Mouse (Mus musculus): ENCODE results near the gene Gm49380.

Gene Gm49380

GRCm38 (mm10) chr9:44093612-44094503 is 19.4 kb downstream of the Gm49380 start:
- DNase-seq (ENCODE audit: low read depth, low spot score): peak; percentile 96

GRCm38 (mm10) chr9:44088877-44089608 is 24.3 kb downstream of the Gm49380 start:
- DNase-seq (ENCODE audit: low read depth, low spot score): peak; percentile 60

GRCm38 (mm10) chr9:44087761-44088455 is 25.4 kb downstream of the Gm49380 start:
- DNase-seq (ENCODE audit: low read depth, low spot score): peak; percentile 90

GRCm38 (mm10) chr9:44086960-44087359 is 26.3 kb downstream of the Gm49380 start:
- DNase-seq (ENCODE audit: low read depth, low spot score): peak; percentile 65

- DNase-seq (ENCODE audit: low read depth, low spot score): peak; percentile 27
Measured at GRCm38 (mm10) chr9:44085741-44086665, 27.3 kb downstream of the Gm49380 start.

- no peak for DNase-seq (ENCODE audit: low read depth, low spot score)
Measured at GRCm38 (mm10) chr9:44085276-44085675, 28.0 kb downstream of the Gm49380 start.

GRCm38 (mm10) chr9:44084659-44085229 is 28.6 kb downstream of the Gm49380 start:
- peak; percentile 92 for DNase-seq (ENCODE audit: low read depth, low spot score)

GRCm38 (mm10) chr9:44084236-44084635 is 29.1 kb downstream of the Gm49380 start:
- no peak for DNase-seq (ENCODE audit: low read depth, low spot score)

- DNase-seq (ENCODE audit: low read depth, low spot score): no peak
Measured at GRCm38 (mm10) chr9:44083392-44084121, 29.7 kb downstream of the Gm49380 start.

GRCm38 (mm10) chr9:44082266-44082665 is 31.0 kb downstream of the Gm49380 start:
- no peak for DNase-seq (ENCODE audit: low read depth, low spot score)

GRCm38 (mm10) chr9:44081581-44081980 is 31.7 kb downstream of the Gm49380 start:
- no peak for DNase-seq (ENCODE audit: low read depth, low spot score)

GRCm38 (mm10) chr9:44080953-44081352 is 32.3 kb downstream of the Gm49380 start:
- DNase-seq (ENCODE audit: low read depth, low spot score): no peak

- no peak for DNase-seq (ENCODE audit: low read depth, low spot score)
Measured at GRCm38 (mm10) chr9:44079997-44080780, 33.1 kb downstream of the Gm49380 start.

- peak; percentile 60 for DNase-seq (ENCODE audit: low read depth, low spot score)
Measured at GRCm38 (mm10) chr9:44078955-44079756, 34.1 kb downstream of the Gm49380 start.

- no peak for DNase-seq (ENCODE audit: low read depth, low spot score)
Measured at GRCm38 (mm10) chr9:44078136-44078797, 35.0 kb downstream of the Gm49380 start.

- no peak for DNase-seq (ENCODE audit: low read depth, low spot score)
Measured at GRCm38 (mm10) chr9:44077266-44077910, 35.9 kb downstream of the Gm49380 start.

- peak; percentile 79 for DNase-seq (ENCODE audit: low read depth, low spot score)
Measured at GRCm38 (mm10) chr9:44076764-44077120, 36.6 kb downstream of the Gm49380 start.
